Mouse (Mus musculus): Measurements from ENCODE around the gene Gm37240. TPM values are rescaled to one million over a fixed set of nuclear protein-coding genes. Genes with fewer than 3 reads are reported as not detected.

Gene Gm37240
- polyA plus RNA-seq, 1 experiment from 2014 or later: 2.8 TPM

DNA sequence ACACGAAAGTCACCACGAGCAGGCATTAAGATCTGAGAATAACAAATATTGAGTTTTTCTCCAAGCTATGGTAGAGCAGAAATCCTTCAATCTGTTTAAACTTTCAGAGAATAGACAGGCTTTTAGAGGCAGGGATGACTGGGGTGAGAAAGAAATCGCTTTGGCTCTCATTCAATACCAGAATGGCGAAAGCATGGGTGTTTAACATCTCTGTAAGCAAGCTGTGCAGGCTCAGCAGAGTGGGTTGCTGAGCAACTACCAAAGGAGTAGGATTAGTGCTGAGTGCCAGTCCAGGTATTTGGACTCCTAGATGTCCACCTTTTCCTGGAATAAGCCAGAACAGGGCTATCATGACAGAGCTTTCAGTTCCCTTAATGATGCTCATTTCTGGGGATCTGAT lies 753.8 kb downstream of the Gm37240 start:
- Histone ChIP-seq H3K4me3 (no peak overlapping the region), H3K27ac (replicated peaks) (no peak overlapping the region)

DNA sequence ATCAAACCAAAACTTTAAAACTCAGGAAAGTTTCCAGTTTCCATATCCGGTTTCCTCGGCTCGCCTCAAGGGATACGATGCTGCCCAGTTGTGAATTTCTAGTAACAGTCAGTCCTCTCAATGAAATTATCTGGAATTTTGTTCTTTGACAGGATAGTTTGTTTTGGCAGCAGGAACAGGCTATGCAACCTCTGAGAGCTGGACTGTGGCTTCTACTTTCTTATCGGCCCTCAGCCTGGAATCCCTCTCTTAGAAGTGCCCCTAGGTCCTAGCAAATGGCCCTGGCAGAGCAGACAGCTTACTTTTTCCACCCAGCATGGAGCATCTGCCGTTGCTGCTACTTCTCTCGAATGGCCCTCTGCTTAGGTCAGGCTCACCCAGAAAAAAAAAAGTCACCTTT lies 755.4 kb downstream of the Gm37240 start:
- Histone ChIP-seq H3K4me1 (no peaks in the 10 kb centered on the region), H3K36me3 (replicated peaks) (no peaks in the 10 kb centered on the region), H3K9me3 (no peaks in the 10 kb centered on the region), H3K4me3 (no peak overlapping the region), H3K27ac (replicated peaks) (no peak overlapping the region), H3K27me3 (replicated peaks; ENCODE audit: low read depth, poor library complexity, severe bottlenecking) (no peaks in the 10 kb centered on the region)
- DNase-seq (ENCODE audit: low spot score): no peak
- WGBS: 81% methylated on average over 7 of the region's 7 CpGs

More for the DNA sequence above, 753.8 kb downstream of the Gm37240 start:
- H3K9me3 ChIP-seq: no peaks in the 10 kb centered on the region
- no peaks in the 10 kb centered on the region for H3K4me1 ChIP-seq
- no peak for DNase-seq (ENCODE audit: low spot score)
- no peaks in the 10 kb centered on the region for H3K36me3 ChIP-seq (replicated peaks)
- 88% methylated on average over 4 of the region's 4 CpGs for WGBS
- no peaks in the 10 kb centered on the region for H3K27me3 ChIP-seq (replicated peaks; ENCODE audit: low read depth, poor library complexity, severe bottlenecking)

DNA sequence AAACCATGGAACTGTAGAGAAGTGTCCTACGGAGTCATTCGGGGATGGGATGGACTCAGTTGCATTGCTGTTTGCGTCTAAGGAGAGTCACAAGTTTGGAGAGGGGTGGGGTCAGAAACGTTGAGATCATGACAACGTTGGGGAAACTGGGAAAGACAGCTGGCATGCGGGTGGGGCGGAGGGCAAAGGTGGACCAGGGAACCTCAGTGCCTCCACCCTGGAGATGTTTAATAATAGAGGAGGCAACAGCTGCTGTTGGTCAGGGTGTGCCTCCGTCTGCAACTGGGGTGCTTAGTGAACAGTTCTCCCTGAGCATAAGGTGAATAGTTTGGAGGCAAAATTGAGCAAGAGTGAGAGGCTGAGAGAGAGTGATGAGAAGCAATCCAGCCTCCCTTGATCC lies 758.8 kb downstream of the Gm37240 start:
- H3K4me1 ChIP-seq: no peaks in the 10 kb centered on the region
- no peaks in the 10 kb centered on the region for H3K36me3 ChIP-seq (replicated peaks)
- H3K27me3 ChIP-seq (replicated peaks; ENCODE audit: low read depth, poor library complexity, severe bottlenecking): no peaks in the 10 kb centered on the region
- DNase-seq (ENCODE audit: low spot score): no peak
- 82% methylated on average over 8 of the region's 8 CpGs for WGBS
- no peaks in the 10 kb centered on the region for H3K9me3 ChIP-seq
- no peak overlapping the region for H3K4me3 ChIP-seq
- H3K27ac ChIP-seq (replicated peaks): no peak overlapping the region

DNA sequence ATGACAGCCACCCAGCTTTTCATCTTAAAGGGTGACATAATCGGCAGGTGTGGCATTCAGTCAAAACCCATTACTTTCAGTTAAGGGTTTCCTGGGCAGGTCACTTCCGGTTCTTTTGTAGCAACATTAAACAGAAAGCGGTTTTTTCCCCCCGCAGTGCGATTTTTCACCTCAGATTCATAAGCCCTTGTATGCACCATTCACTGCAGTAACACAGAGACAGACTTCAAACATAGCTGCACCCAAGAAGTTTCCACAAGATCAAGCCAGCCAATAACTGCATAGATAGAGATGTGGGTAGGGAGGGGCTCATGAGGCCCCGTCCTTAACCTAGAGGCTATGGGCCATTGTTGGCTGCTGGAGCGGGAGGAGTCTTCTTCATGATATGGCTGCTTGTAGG lies 760.3 kb downstream of the Gm37240 start:
- H3K27me3 ChIP-seq (replicated peaks; ENCODE audit: low read depth, poor library complexity, severe bottlenecking): no peaks in the 10 kb centered on the region
- no peak for DNase-seq (ENCODE audit: low spot score)
- no peak overlapping the region for H3K27ac ChIP-seq (replicated peaks)
- H3K4me3 ChIP-seq: no peak overlapping the region
- H3K36me3 ChIP-seq (replicated peaks): no peaks in the 10 kb centered on the region
- H3K9me3 ChIP-seq: no peaks in the 10 kb centered on the region
- no peaks in the 10 kb centered on the region for H3K4me1 ChIP-seq
- 88% methylated on average over 7 of the region's 7 CpGs for WGBS

DNA sequence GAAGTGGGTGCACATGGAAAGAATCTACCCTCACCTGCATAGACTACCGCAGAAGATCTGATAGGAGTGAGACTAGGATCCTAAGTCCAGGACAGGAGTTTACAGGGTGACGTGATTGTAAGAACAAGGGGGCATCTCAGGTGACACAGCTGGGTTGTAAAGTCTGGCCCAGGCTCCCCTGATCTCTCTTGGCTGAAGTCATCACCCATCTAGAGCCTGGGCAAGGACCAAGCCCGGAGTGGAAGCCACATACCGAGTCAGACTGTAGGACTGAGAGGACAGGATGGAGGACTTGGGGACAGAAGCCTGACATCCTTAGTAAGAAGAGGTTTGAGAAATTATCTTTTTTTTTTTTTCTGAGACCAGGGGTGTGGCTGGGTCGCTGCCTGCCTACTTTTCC lies 761.8 kb downstream of the Gm37240 start:
- no peak for DNase-seq (ENCODE audit: low spot score)
- Histone ChIP-seq H3K27me3 (replicated peaks; ENCODE audit: low read depth, poor library complexity, severe bottlenecking) (no peaks in the 10 kb centered on the region), H3K36me3 (replicated peaks) (no peaks in the 10 kb centered on the region), H3K27ac (replicated peaks) (no peak overlapping the region), H3K4me1 (no peaks in the 10 kb centered on the region), H3K9me3 (no peaks in the 10 kb centered on the region), H3K4me3 (no peak overlapping the region)
- 85% methylated on average over 5 of the region's 5 CpGs for WGBS

DNA sequence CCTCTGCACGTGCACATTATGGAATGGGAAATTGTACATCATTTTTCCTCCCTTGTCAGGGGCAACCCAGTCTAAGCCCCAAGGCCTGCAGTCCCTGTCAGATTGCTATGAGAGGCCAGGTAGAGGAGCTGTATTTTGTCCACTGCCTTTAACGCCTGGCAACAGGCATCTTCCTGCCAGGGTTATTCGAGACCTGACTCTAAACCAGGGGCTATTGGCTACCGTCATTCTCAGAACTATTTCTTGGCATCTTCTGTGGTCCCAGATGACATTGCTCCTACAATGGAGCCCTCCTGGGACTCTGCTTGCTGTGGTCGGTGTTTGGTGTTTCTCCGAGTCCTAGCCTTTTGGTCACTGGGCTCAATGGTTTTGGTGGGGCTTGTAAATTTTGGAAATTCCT lies 762.4 kb downstream of the Gm37240 start:
- Histone ChIP-seq H3K9me3 (no peaks in the 10 kb centered on the region), H3K36me3 (replicated peaks) (no peaks in the 10 kb centered on the region), H3K27ac (replicated peaks) (no peak overlapping the region), H3K4me1 (no peaks in the 10 kb centered on the region), H3K27me3 (replicated peaks; ENCODE audit: low read depth, poor library complexity, severe bottlenecking) (no peaks in the 10 kb centered on the region), H3K4me3 (no peak overlapping the region)
- WGBS: 87% methylated on average over 6 of the region's 6 CpGs
- DNase-seq (ENCODE audit: low spot score): no peak

DNA sequence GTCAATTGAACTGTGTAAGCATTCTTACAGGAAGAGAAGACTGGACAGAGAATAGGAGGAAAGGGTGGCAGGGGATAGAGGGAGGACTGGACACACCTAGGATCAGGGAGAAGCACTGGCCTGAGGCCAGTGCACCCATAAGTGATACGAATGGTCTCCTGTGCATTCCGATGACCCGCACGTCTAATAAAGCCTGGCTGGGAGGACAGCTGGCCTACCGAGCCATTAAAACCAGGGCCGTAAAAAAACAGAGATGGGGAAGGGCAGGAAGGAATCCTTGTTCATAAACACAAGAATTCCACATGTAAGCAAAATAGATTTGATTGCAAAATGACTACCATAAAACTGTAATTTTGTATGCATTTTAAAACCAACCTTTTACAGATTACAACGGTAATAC lies 762.9 kb downstream of the Gm37240 start:
- WGBS: 90% methylated on average over 7 of the region's 7 CpGs
- Histone ChIP-seq H3K4me1 (no peaks in the 10 kb centered on the region), H3K9me3 (no peaks in the 10 kb centered on the region), H3K27ac (replicated peaks) (no peak overlapping the region), H3K27me3 (replicated peaks; ENCODE audit: low read depth, poor library complexity, severe bottlenecking) (no peaks in the 10 kb centered on the region), H3K36me3 (replicated peaks) (no peaks in the 10 kb centered on the region), H3K4me3 (no peak overlapping the region)
- DNase-seq (ENCODE audit: low spot score): no peak

DNA sequence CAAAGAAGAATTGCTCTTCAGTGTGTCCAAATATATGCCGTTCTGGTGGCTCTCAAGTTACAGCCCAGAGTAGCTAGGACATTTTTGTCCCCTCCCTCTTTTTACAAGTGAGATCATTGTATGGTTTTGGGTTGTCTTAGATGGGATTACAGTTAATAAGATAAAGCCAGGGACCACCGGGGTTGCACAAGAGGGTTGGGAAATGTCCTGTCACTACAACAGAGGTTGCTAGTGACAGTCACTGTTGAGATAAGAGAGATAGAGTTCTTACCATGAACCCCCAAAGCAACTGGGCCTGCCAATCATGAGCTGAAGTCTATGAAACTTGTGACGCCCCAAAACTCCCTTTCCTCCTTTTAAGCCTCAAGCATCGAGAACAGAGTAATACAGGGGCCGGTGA lies 769.6 kb downstream of the Gm37240 start:
- H3K4me3 ChIP-seq: no peak overlapping the region
- no peaks in the 10 kb centered on the region for H3K27me3 ChIP-seq (replicated peaks; ENCODE audit: low read depth, poor library complexity, severe bottlenecking)
- WGBS: 84% methylated on average over 5 of the region's 5 CpGs
- no peak for DNase-seq (ENCODE audit: low spot score)
- no peak overlapping the region for H3K27ac ChIP-seq (replicated peaks)
- no peaks in the 10 kb centered on the region for H3K9me3 ChIP-seq
- H3K36me3 ChIP-seq (replicated peaks): no peaks in the 10 kb centered on the region
- no peaks in the 10 kb centered on the region for H3K4me1 ChIP-seq

DNA sequence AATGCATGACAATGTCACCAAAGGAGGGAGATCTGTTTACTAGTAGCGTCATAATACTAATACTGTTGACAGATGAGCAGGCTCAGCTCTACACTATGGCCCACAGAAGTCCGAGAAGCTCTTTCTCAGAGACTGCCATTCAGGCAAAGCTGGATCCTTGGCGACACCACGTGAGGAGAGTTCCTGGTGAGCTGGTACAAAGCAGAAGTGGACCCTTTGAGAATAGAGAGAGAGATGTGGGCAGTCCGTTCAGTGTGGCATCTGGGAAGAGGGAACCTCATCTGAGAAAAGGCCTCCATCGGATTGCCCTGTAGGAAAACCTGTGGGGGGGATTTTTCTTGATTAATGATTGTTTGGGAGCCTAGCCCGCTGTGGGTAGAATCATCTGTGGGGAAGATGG lies 770.3 kb downstream of the Gm37240 start:
- Histone ChIP-seq H3K36me3 (replicated peaks) (no peaks in the 10 kb centered on the region), H3K27ac (replicated peaks) (no peak overlapping the region), H3K4me1 (no peaks in the 10 kb centered on the region), H3K4me3 (no peak overlapping the region), H3K27me3 (replicated peaks; ENCODE audit: low read depth, poor library complexity, severe bottlenecking) (no peaks in the 10 kb centered on the region), H3K9me3 (no peaks in the 10 kb centered on the region)
- no peak for DNase-seq (ENCODE audit: low spot score)
- WGBS: 84% methylated on average over 7 of the region's 7 CpGs

DNA sequence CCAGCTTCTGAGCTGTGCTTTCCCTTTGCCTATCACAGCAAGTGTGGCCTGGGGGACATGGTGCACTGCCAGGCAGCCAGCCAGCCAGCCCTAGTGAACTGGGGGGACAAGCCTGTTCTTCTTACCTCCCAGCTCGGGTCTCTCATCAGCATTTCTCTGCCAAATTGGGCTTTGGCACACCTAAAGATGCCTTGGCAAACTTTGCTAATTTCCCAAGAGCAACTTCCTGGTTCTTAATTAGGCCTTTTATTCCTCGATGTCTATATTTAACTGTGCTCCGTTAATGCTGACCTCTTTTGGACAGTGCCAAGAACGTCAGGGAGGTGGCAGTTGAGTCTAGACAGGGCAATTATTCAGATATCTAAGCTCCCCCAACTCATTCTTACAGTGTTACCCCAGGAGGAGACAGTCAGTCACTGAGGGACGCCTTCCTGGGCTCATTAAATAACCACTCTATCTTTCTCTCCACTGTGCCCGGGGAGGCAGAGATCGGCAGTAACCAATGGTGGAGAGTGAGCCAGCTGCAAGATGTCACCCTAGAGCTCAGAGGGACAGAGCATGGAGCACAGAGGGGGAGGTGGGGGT lies 771.3 kb downstream of the Gm37240 start:
- WGBS: 72% methylated on average over 7 of the region's 7 CpGs
- Histone ChIP-seq H3K9me3 (no peaks in the 10 kb centered on the region), H3K27me3 (replicated peaks; ENCODE audit: low read depth, poor library complexity, severe bottlenecking) (no peaks in the 10 kb centered on the region), H3K4me3 (no peak overlapping the region), H3K36me3 (replicated peaks) (no peaks in the 10 kb centered on the region), H3K27ac (replicated peaks) (no peak overlapping the region), H3K4me1 (no peaks in the 10 kb centered on the region)
- no peak for DNase-seq (ENCODE audit: low spot score)

DNA sequence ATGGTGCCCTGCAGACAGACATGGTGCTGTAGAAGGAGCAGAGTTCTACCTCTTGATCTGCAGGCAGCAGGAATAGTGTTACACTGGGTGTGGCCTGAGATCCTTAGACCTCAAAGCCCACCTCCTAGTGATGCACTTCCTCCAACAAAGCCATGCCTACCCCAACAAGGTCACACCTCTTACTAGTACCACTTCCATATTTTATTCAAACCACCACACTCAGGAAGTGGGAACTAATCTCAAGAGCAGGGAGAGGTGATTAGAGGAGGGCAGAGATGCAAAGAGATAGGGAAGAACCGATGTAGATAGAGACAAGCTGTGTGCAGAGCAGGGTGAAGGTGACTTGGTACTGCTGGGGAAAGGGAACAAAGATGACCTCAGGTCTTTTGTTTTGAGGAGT lies 773.8 kb downstream of the Gm37240 start:
- Histone ChIP-seq H3K27me3 (replicated peaks; ENCODE audit: low read depth, poor library complexity, severe bottlenecking) (no peaks in the 10 kb centered on the region), H3K9me3 (no peaks in the 10 kb centered on the region), H3K4me3 (no peak overlapping the region), H3K4me1 (no peaks in the 10 kb centered on the region), H3K36me3 (replicated peaks) (no peaks in the 10 kb centered on the region), H3K27ac (replicated peaks) (no peak overlapping the region)
- 87% methylated on average over 1 of the region's 1 CpGs for WGBS
- no peak for DNase-seq (ENCODE audit: low spot score)

DNA sequence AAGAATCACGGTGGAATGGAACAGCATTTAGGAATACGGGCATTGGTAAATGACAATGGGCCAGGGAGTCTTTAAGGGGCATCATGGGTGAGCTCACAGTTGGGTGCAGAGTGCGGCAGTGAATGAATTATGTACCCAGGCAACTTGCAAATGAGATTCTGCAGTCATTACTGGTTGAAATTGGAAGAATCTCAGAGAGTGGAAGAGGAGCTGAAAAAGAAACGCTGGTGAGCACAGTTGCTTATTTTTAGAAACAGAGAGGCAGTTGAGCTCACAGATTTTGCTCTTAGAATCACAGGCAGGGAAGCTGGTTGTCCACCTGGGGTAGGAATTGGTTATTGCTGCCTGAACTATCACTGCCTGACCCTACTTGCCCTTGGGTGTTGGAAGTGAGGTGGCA lies 776.6 kb downstream of the Gm37240 start:
- no peaks in the 10 kb centered on the region for H3K36me3 ChIP-seq (replicated peaks)
- H3K4me3 ChIP-seq: no peak overlapping the region
- DNase-seq (ENCODE audit: low spot score): no peak

DNA sequence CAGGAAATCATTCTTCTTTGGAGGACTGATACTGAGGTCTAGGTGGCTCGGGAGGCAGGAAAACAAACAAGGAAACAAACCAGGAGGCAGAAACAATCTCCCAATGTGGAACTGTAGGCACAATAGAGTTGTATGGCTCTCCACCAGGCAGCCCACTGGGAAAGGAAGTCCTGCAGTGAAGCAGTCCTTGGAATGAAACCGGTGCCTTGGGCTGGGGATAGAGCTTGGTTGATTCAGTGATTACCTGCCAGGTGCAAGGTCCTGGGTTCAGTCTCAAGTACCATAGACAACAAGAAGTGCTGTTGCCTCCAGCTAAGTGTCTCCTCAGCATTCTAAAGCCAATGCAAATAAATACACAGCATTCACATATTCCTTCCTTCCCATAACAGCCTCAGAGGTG lies 778.1 kb downstream of the Gm37240 start:
- DNase-seq (ENCODE audit: low spot score): no peak
- Histone ChIP-seq H3K9me3 (no peaks in the 10 kb centered on the region), H3K4me1 (0 out of 2 replicates have a peak, but pooled peaks cover 3% of the 10 kb centered on the region), H3K27me3 (replicated peaks; ENCODE audit: low read depth, poor library complexity, severe bottlenecking) (no peaks in the 10 kb centered on the region), H3K36me3 (replicated peaks) (no peaks in the 10 kb centered on the region), H3K4me3 (no peak overlapping the region), H3K27ac (replicated peaks) (no peak overlapping the region)
- WGBS: 59% methylated on average over 2 of the region's 2 CpGs

More for the DNA sequence above, 776.6 kb downstream of the Gm37240 start:
- Histone ChIP-seq H3K4me1 (no peaks in the 10 kb centered on the region), H3K27ac (replicated peaks) (no peak overlapping the region), H3K9me3 (no peaks in the 10 kb centered on the region), H3K27me3 (replicated peaks; ENCODE audit: low read depth, poor library complexity, severe bottlenecking) (no peaks in the 10 kb centered on the region)
- WGBS: 54% methylated on average over 4 of the region's 4 CpGs

DNA sequence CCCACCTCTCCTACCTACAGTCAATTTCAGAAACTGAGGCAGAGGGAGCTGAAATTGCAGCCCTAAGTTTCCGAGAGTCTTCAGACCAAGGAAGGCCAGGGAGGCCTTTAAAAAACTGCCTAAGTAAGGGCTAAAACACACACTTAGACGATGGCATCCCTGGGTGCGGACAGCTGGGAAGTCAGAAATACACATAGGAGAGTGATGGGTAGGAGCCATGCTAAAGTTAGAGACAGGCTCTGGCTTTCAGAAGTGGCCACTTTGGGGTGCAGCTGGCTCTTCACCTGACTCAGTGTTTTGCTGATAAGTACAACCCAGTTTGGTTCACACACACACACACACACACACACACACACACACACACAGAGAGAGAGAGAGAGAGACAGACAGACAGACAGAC lies 778.9 kb downstream of the Gm37240 start:
- no peak for DNase-seq (ENCODE audit: low spot score)
- Histone ChIP-seq H3K4me1 (0 out of 2 replicates have a peak, but pooled peaks cover 3% of the 10 kb centered on the region), H3K9me3 (no peaks in the 10 kb centered on the region), H3K27ac (replicated peaks) (no peak overlapping the region), H3K36me3 (replicated peaks) (no peaks in the 10 kb centered on the region), H3K27me3 (replicated peaks; ENCODE audit: low read depth, poor library complexity, severe bottlenecking) (no peaks in the 10 kb centered on the region), H3K4me3 (no peak overlapping the region)
- 81% methylated on average over 3 of the region's 3 CpGs for WGBS
